Mouse (Mus musculus) neural tube, embryonic 13.5 days (tissue): Measurements from ENCODE around the gene Pdgfd. TPM values are rescaled to one million over a fixed set of nuclear protein-coding genes. Genes with fewer than 3 reads are reported as not detected.

ENCODE experiments used
- ATAC-seq: fragments of 200-750 bp; cut with Nextera tagmentation; 2 replicates; pipeline ENCODE4 v1.8.0; 2017; ENCODE audit warnings: low read depth, mild to moderate bottlenecking, moderate TSS enrichment, moderate library complexity
- H3K27ac ChIP-seq: fragments of 300-500 bp; sonication (generic); replicated peaks from 2 replicates; pipeline ENCODE4 v1.5.1; 2015; ENCODE audit warnings: moderate library complexity, mild to moderate bottlenecking, inconsistent platforms
- H3K27me3 ChIP-seq: fragments of 300-500 bp; sonication (generic); 2 replicates; pipeline ENCODE4 v1.6.1; 2015; ENCODE audit warnings: mild to moderate bottlenecking, inconsistent platforms
- H3K36me3 ChIP-seq: fragments of 300-500 bp; sonication (generic); 2 replicates; pipeline ENCODE4 v1.6.1; 2015; ENCODE audit warnings: mild to moderate bottlenecking, inconsistent platforms
- H3K4me1 ChIP-seq: fragments of 300-500 bp; sonication (generic); replicated peaks from 2 replicates; pipeline ENCODE4 v1.6.1; 2015; ENCODE audit warnings: inconsistent platforms
- H3K4me2 ChIP-seq: fragments of 300-500 bp; sonication (generic); 2 replicates; pipeline ENCODE4 v1.6.1; 2015; ENCODE audit warnings: inconsistent platforms, mild to moderate bottlenecking, moderate library complexity
- H3K4me3 ChIP-seq: fragments of 300-500 bp; sonication (generic); 2 replicates; pipeline ENCODE4 v1.5.1; 2015; ENCODE audit warnings: mild to moderate bottlenecking, inconsistent platforms
- H3K9ac ChIP-seq: fragments of 300-500 bp; sonication (generic); 2 replicates; pipeline ENCODE4 v1.6.1; 2015; ENCODE audit warnings: moderate library complexity, mild to moderate bottlenecking, inconsistent platforms
- H3K9me3 ChIP-seq: fragments of 300-500 bp; sonication (generic); 2 replicates; pipeline ENCODE4 v1.6.1; 2016; ENCODE audit warnings: inconsistent platforms
- WGBS: fragments of 180-500 bp; shearing (Covaris S2); methylation state at CpG from one replicate; pipeline ENCODE4 v1.1.7; 2015; 5-methylcytosine and 5-hydroxymethylcytosine counted together
- polyA plus RNA-seq: library from polyadenylated mRNA; unstranded; fragments of >200 nt; fragmentation: Nextera tagmentation; extraction: Ambion mirVana; gene quantifications from 2 replicates; pipeline ENCODE4 v1.2.1, GENCODE M21; 2015

Gene Pdgfd
- polyA plus RNA-seq, 1 experiment from 2014 or later = 2.2 TPM

DNA sequence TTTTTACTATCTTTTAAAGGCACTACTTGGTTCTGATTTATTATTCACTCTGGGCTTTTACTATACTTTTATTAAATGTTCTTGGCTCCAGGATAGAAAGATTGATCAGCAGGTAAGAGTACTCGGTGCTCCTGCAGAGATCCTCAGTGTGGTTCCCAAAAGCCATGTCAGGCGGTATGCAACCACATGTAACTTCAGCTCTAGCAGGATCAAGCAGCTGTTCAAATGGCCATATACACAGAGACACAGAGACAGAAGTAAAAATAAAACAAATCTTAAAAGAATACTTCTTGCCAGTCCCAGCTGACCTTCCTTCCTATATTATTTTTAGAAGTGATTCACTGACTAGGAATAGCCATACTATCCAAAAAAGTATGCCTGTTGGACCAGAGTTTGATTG lies 157.0 kb downstream of the Pdgfd start:
- H3K4me3 ChIP-seq = no peak overlapping the region
- no peaks in the 10 kb centered on the region for H3K4me1 ChIP-seq
- no peaks in the 10 kb centered on the region for H3K9me3 ChIP-seq
- H3K27ac ChIP-seq = no peak overlapping the region
- H3K4me2 ChIP-seq = no peak overlapping the region
- no peak overlapping the region for H3K9ac ChIP-seq
- no peaks in the 10 kb centered on the region for H3K27me3 ChIP-seq
- 80% methylated on average over 2 of the region's 2 CpGs for WGBS
- ATAC-seq = no peak
- H3K36me3 ChIP-seq = no peaks in the 10 kb centered on the region

DNA sequence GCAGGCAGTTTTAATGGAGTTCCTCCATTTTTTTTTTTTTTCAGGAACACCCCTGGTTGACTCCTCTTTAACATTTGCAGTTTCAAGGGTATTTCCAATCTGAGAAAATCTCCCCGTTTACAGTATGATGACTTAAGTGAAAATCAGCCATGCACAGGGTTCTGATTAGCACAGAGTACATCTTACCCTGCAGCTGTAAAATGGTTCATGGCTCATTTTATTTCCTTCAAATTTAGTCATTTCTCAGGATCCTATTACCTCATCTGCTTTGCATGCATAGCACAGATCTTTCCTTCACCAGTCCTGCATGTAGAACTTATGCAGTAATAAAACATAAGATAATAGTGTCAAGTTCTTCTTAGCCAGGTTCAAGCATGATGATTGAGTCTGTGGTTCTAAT lies 165.1 kb downstream of the Pdgfd start:
- no peak overlapping the region for H3K27ac ChIP-seq
- H3K4me3 ChIP-seq = no peak overlapping the region
- peaks cover 5% of the 10 kb centered on the region for H3K4me1 ChIP-seq
- peak; percentile 74 for ATAC-seq
- no peaks in the 10 kb centered on the region for H3K36me3 ChIP-seq
- WGBS = 68% methylated on average over 1 of the region's 1 CpGs
- no peaks in the 10 kb centered on the region for H3K27me3 ChIP-seq
- H3K4me2 ChIP-seq = no peak overlapping the region
- no peak overlapping the region for H3K9ac ChIP-seq
- H3K9me3 ChIP-seq = no peaks in the 10 kb centered on the region

DNA sequence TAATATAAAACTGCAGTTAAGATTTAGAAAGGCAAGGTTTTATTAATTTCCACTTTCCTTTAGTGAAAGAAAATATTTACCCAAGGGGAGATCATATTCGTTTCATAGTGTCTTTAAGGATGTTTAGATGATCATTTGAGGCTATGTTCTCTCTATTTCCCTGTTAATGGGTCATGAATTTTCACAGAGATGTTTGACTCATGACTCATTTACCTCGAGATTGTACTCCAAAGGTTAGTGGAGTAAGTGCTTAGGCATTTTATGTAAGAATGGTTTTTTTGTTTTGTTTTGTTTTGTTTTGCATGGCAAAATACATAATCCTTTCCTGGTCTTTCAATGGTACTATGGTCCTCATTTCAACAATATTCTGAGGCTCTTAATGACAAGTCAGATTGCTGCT lies 167.9 kb downstream of the Pdgfd start:
- Histone ChIP-seq H3K4me1 (peaks cover 5% of the 10 kb centered on the region), H3K4me2 (no peak overlapping the region), H3K27me3 (no peaks in the 10 kb centered on the region), H3K4me3 (no peak overlapping the region), H3K9me3 (no peaks in the 10 kb centered on the region), H3K9ac (no peak overlapping the region), H3K36me3 (no peaks in the 10 kb centered on the region), H3K27ac (no peak overlapping the region)
- WGBS = 55% methylated on average over 2 of the region's 2 CpGs
- ATAC-seq = no peak

DNA sequence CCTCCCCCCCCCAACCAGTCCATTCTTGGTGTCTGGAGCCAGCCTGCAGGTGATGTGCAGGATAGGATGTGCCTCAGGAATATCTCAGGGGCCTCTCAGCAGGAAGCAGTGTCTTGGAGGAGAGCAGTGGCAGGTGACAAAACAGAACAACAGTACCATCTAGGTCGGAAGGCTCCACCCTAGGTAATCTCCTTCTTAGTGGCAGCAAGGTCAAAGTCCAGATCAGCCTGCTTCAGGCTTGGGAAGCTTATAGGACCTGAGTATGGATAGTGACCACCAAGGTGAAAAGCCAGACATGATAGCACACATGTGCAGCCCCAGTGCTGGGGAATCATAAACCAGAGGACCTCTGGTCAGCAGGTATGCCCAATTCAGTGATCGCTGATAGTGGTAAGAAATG lies 169.5 kb downstream of the Pdgfd start:
- H3K9me3 ChIP-seq = no peaks in the 10 kb centered on the region
- no peak overlapping the region for H3K9ac ChIP-seq
- no peak overlapping the region for H3K4me3 ChIP-seq
- ATAC-seq = no peak
- H3K27ac ChIP-seq = no peak overlapping the region
- H3K4me2 ChIP-seq = no peak overlapping the region
- H3K27me3 ChIP-seq = no peaks in the 10 kb centered on the region
- WGBS = 94% methylated on average over 2 of the region's 2 CpGs
- H3K36me3 ChIP-seq = no peaks in the 10 kb centered on the region
- H3K4me1 ChIP-seq = peaks cover 5% of the 10 kb centered on the region

DNA sequence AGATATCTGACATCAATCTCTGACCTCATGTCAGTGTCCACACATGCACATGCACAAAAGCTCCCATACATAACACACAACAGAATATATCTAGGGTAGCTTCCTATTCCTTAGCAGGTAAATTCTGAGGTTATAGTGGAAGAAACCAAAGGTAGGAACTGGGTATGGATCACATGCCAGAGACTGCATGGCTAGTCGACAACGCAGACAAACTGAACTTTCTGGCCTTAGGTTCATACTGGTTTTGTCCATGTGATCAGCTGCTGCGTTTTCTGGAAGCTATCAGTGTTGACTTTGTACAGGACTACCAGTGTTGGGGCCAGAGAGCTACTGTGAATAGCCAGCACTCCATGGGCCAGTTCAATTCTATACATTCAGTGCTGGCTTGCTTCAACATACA lies 170.0 kb downstream of the Pdgfd start:
- Histone ChIP-seq H3K27me3 (no peaks in the 10 kb centered on the region), H3K4me1 (peaks cover 1% of the 10 kb centered on the region), H3K36me3 (no peaks in the 10 kb centered on the region), H3K9ac (no peak overlapping the region), H3K27ac (no peak overlapping the region), H3K9me3 (no peaks in the 10 kb centered on the region), H3K4me2 (no peak overlapping the region), H3K4me3 (no peak overlapping the region)
- WGBS = 96% methylated on average over 3 of the region's 3 CpGs
- ATAC-seq = no peak

DNA sequence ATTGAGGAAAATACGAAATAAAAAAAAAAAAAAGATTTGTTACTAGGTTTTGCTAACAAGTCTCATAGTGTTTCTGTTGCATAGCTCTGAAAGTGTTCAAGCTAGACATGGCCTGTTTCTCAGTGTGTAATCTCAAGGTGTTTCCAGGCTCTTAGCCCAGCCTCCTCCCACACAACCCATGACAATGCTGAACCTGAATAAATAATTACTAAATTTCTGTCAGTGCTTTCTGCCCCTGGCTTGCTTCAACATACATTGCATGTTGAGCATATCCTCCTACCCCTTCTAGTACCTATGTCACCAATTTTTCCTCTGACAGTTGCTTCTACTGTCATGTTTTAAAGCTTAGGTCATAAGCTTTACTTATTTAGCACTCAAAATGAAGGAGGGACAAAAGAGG lies 171.0 kb downstream of the Pdgfd start:
- WGBS = 67% methylated on average over 1 of the region's 1 CpGs
- Histone ChIP-seq H3K27ac (no peak overlapping the region), H3K4me1 (no peaks in the 10 kb centered on the region), H3K9ac (no peak overlapping the region), H3K36me3 (no peaks in the 10 kb centered on the region), H3K4me3 (no peak overlapping the region), H3K27me3 (no peaks in the 10 kb centered on the region), H3K9me3 (no peaks in the 10 kb centered on the region), H3K4me2 (no peak overlapping the region)
- no peak for ATAC-seq

DNA sequence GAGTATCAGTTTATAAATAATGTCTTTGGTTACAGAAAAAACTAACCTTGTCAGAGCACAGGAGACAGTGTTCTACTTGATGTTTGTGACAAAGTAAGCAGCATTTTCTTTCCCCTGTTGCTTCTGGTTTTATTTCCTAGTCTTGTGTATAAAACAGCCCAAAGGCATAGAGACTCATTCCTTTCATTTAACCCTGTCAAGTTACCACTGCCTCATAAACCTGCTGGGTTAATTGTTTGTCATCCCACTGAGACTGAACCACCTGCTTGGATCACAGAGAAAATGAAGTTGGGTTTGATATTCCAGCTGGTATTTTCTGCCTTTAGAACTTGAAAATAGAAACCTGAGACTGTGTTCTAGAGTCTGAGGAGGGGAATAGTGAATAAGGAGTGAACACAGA lies 172.4 kb downstream of the Pdgfd start:
- H3K9ac ChIP-seq = no peak overlapping the region
- no peaks in the 10 kb centered on the region for H3K9me3 ChIP-seq
- H3K27me3 ChIP-seq = no peaks in the 10 kb centered on the region
- ATAC-seq = no peak
- H3K36me3 ChIP-seq = no peaks in the 10 kb centered on the region
- no peak overlapping the region for H3K4me3 ChIP-seq
- 0 out of 2 replicates have a peak, but pooled peaks cover 4% of the 10 kb centered on the region for H3K4me1 ChIP-seq
- no peak overlapping the region for H3K27ac ChIP-seq
- no peak overlapping the region for H3K4me2 ChIP-seq

DNA sequence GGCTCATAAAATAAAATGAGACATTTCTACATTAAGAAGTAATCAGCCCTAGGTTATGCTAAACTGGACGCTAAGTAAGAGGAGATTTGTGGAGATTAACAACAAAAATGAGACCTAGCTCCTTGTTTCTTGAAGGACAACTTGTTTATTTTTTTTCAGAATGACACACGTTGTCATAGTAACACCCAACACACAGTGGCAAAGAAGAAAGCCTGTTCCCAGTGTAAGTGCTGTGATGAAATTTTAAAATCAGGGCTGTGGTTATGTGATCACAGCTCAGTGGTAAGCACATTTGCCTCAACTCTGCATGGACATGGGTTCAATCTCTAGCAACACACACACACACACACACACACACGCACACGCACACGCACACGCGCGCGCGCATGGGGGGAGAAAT lies 174.5 kb downstream of the Pdgfd start:
- no peak overlapping the region for H3K27ac ChIP-seq
- no peaks in the 10 kb centered on the region for H3K27me3 ChIP-seq
- H3K9ac ChIP-seq = no peak overlapping the region
- no peak overlapping the region for H3K4me3 ChIP-seq
- ATAC-seq = no peak
- no peaks in the 10 kb centered on the region for H3K9me3 ChIP-seq
- H3K4me1 ChIP-seq = 0 out of 2 replicates have a peak, but pooled peaks cover 4% of the 10 kb centered on the region
- WGBS = 95% methylated on average over 10 of the region's 10 CpGs
- no peaks in the 10 kb centered on the region for H3K36me3 ChIP-seq
- no peak overlapping the region for H3K4me2 ChIP-seq

DNA sequence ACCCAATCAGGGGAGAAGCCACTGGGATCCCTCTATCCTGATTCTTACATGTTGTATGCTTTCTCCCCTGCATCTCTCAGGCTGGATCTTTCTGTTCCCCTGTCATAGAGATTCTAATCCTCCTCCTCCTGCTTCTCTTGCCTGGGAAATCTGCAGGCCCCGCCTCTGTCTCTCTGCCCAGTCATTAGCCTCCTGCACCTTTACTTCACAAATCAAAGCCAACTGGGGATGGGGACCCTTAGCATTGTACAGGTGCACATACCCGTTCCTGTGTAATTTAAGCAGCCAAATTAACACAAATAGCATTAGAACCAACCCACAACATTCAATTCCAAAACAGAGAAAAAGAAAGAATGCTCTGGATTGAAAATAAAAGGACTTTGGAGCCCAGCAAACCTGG lies 176.1 kb downstream of the Pdgfd start:
- Histone ChIP-seq H3K27me3 (no peaks in the 10 kb centered on the region), H3K9ac (no peak overlapping the region), H3K9me3 (no peaks in the 10 kb centered on the region), H3K4me1 (0 out of 2 replicates have a peak, but pooled peaks cover 4% of the 10 kb centered on the region), H3K4me2 (no peak overlapping the region), H3K27ac (no peak overlapping the region), H3K36me3 (no peaks in the 10 kb centered on the region), H3K4me3 (no peak overlapping the region)
- no peak for ATAC-seq
- 51% methylated on average over 2 of the region's 2 CpGs for WGBS

DNA sequence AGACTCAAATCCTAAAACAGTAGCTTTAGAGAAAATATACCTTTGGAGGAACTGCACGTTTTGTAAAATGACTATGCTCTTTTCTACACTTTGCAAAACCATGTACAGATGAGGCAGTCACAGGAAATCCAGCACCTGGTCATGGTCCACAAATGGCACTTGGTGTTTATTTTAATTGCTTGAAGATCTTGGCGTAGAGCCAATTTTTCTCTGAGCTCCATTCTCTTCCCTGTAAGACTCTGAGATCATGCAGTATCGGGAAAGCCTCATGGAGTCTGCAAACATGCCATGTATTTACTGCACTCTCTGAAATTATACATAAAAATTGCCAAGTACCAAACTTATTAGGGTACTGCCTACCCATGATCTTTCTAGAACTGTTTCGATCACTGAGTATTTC lies 176.5 kb downstream of the Pdgfd start:
- no peak overlapping the region for H3K9ac ChIP-seq
- 67% methylated on average over 4 of the region's 4 CpGs for WGBS
- ATAC-seq = no peak

DNA sequence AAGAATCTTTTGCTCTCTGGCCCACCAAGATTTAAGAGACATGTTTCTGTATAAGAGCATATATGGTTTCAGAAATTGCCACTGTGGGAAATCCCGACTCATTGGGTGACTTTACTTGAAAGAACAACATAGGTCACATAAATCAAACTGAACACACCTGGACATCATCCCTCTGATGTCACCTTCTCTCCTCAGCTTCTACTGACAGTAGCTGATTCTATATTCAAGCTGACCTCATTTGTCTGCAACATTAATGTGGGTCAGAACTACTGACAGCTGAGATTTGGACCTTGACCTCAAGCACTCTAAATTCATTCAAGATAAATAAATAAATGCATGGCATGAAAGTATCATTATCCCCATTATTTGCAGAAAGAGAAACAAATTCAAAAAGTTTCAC lies 177.0 kb downstream of the Pdgfd start:
- Histone ChIP-seq H3K36me3 (no peaks in the 10 kb centered on the region), H3K9ac (no peak overlapping the region), H3K27me3 (no peaks in the 10 kb centered on the region), H3K9me3 (no peaks in the 10 kb centered on the region), H3K4me2 (no peak overlapping the region), H3K4me3 (no peak overlapping the region), H3K27ac (no peak overlapping the region), H3K4me1 (0 out of 2 replicates have a peak, but pooled peaks cover 4% of the 10 kb centered on the region)
- 67% methylated on average over 1 of the region's 1 CpGs for WGBS
- no peak for ATAC-seq

More for the DNA sequence above, 176.5 kb downstream of the Pdgfd start:
- Histone ChIP-seq H3K27me3 (no peaks in the 10 kb centered on the region), H3K4me3 (no peak overlapping the region), H3K4me1 (0 out of 2 replicates have a peak, but pooled peaks cover 4% of the 10 kb centered on the region), H3K9me3 (no peaks in the 10 kb centered on the region), H3K36me3 (no peaks in the 10 kb centered on the region), H3K27ac (no peak overlapping the region), H3K4me2 (no peak overlapping the region)

DNA sequence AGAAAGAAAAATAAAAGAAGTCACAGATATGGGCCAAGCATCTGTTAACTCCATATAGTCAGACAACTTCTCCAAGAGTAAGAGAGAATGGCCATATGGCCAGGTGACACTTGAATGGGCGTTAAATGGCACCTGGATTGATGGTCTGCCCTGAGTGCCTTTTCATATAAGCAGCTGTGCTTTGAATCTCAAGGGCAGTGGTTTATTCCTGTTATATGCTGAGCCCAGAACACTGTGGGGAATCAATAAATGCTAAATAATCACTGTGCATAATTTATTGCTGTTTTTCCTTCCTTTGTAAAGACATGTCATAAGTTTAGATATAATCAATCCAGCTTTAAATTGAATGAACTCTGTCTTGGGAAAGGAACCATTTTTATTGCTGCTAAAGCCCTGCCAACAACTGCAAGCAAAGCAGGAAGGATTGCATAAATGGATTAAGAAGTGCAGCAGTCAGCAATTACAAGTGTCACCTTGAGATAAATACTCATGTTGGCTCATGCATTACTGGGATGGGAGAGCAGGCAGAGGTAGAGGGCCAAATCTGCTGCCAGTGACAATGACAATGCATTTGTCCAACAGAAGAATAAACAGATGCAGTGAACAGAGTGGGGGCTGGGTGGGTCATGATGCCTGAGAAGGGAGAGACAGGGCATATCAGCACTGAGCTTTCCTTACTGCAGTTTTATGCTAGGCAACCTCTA lies 185.0 kb downstream of the Pdgfd start:
- Histone ChIP-seq H3K27me3 (no peaks in the 10 kb centered on the region), H3K4me2 (no peak overlapping the region), H3K27ac (0 out of 2 replicates have a peak overlapping the region, but pooled peaks have one; percentile 38), H3K9me3 (no peaks in the 10 kb centered on the region), H3K4me3 (no peak overlapping the region), H3K9ac (no peak overlapping the region), H3K4me1 (no peaks in the 10 kb centered on the region; the same call in 1 of the 2 replicates), H3K36me3 (no peaks in the 10 kb centered on the region)
- WGBS = 48% methylated on average over 1 of the region's 1 CpGs
- ATAC-seq = peak; percentile 91

DNA sequence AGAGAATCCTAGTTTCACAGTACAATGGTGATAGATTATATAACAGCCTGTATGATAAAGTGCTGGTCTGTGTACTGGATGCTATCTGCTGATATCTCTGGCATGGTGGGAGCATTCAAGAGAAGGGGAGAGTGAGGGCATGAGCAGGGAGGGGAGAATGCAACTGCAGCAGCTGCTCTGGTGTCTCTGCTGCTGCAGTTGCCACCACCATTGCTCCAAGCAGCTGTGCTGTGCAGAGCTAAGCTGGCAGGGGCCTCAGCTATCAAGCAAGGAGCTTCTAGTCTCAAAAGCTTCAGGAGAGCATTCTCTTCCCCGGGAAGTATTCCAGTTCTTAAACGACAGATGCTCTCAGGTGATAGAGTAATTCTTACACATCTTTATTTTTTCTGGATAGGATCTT lies 192.4 kb downstream of the Pdgfd start:
- no peak overlapping the region for H3K4me2 ChIP-seq
- H3K36me3 ChIP-seq = no peaks in the 10 kb centered on the region
- H3K4me3 ChIP-seq = no peak overlapping the region
- no peaks in the 10 kb centered on the region for H3K27me3 ChIP-seq
- H3K9me3 ChIP-seq = no peaks in the 10 kb centered on the region
- ATAC-seq = no peak
- no peaks in the 10 kb centered on the region for H3K4me1 ChIP-seq
- no peak overlapping the region for H3K27ac ChIP-seq
- H3K9ac ChIP-seq = no peak overlapping the region
- 91% methylated on average over 2 of the region's 2 CpGs for WGBS
